Mouse (Mus musculus): ENCODE measurements around the gene Uck2. TPM values are rescaled to one million over a fixed set of nuclear protein-coding genes. Genes with fewer than 3 reads are reported as not detected.
A peak's percentile ranks its signal among the peaks of the same experiment; 100 is the strongest.

Gene Uck2
- total and polyA plus RNA-seq, 2 experiments from 2014 or later = 44.7 to 91.3 TPM

DNA sequence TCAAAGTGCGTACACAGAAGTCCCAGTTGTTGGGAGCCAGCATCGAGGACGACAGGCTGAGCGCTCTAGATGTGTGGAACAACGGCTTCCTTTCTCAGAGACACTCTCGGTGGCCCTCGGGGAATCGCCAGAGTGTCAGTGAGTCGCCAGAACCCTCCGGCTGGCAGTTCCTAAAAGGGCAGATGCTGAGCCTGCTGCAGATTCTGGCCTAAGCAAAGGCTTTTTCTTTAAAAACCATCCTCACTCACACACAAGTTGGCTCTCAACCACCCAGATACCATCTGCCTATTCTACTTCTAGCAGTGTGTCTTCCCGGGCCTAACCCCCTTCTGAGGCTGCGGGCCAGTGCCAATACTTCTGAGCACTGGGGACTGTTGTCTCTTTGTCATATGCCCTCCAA lies 45.2 kb downstream of the Uck2 start:
- peaks cover 4% of the 10 kb centered on the region; the same call in 1 of the 2 replicates for H3K36me3 ChIP-seq (ENCODE audit: insufficient read depth, low read length)
- DNase-seq (ENCODE audit: low spot score) (peak; percentile 60), ATAC-seq (peak; percentile 72)
- WGBS = 27% methylated on average over 12 of the region's 12 CpGs
- no peak overlapping the region for H3K9ac ChIP-seq (replicated peaks; ENCODE audit: low read length)
- peaks cover 11% of the 10 kb centered on the region; the same call in 1 of the 2 replicates for H3K4me1 ChIP-seq (ENCODE audit: insufficient read depth, low read length)
- H3K27me3 ChIP-seq (ENCODE audit: insufficient read depth, low read length) = no peaks in the 10 kb centered on the region
- no peak for TF ChIP-seq CTCF (IDR thresholded peaks at IDR 0.05; ENCODE audit: low read depth)
- H3K9me3 ChIP-seq (ENCODE audit: low read length) = no peaks in the 10 kb centered on the region
- peak overlapping the region; percentile 16; the same call in 1 of the 2 replicates for H3K4me2 ChIP-seq (ENCODE audit: low read depth, low read length)
- 0 out of 2 replicates have a peak overlapping the region, but pooled peaks have one; percentile 21 for H3K27ac ChIP-seq
- no peak overlapping the region for H3K4me3 ChIP-seq (ENCODE audit: low read length)

DNA sequence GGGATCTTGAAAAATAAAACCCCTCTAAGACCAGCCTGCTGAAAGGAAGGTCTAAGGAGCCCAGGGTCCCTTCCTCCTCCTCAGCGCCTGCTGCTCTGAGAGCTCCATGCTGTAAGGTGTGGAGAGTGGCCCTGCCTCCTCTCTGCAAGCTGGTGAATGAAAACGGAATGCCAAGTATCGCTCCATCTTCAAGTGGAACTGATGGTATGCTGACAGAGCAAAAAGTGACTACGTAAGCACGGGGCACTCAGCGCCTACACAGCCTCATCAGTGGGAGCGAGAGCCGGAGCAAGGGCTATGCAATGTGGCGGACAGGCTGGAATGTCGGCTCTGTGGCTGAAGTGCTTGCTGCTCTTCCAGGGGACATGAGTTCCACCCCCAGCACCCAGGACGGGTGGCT lies 47.3 kb downstream of the Uck2 start:
- H3K27ac ChIP-seq = no peak overlapping the region
- 79% methylated on average over 11 of the region's 11 CpGs for WGBS
- ATAC-seq (no peak), DNase-seq (ENCODE audit: low spot score) (no peak)
- H3K27me3 ChIP-seq (ENCODE audit: insufficient read depth, low read length) = no peaks in the 10 kb centered on the region
- H3K9ac ChIP-seq (replicated peaks; ENCODE audit: low read length) = no peak overlapping the region
- H3K4me3 ChIP-seq (ENCODE audit: low read length) = no peak overlapping the region
- H3K36me3 ChIP-seq (ENCODE audit: insufficient read depth, low read length) = peaks cover 9% of the 10 kb centered on the region; the same call in 1 of the 2 replicates
- no peak overlapping the region for H3K4me2 ChIP-seq (ENCODE audit: low read depth, low read length)
- no peak for TF ChIP-seq CTCF (IDR thresholded peaks at IDR 0.05; ENCODE audit: low read depth)
- no peaks in the 10 kb centered on the region for H3K9me3 ChIP-seq (ENCODE audit: low read length)
- H3K4me1 ChIP-seq (ENCODE audit: insufficient read depth, low read length) = peaks cover 10% of the 10 kb centered on the region; the same call in 1 of the 2 replicates

DNA sequence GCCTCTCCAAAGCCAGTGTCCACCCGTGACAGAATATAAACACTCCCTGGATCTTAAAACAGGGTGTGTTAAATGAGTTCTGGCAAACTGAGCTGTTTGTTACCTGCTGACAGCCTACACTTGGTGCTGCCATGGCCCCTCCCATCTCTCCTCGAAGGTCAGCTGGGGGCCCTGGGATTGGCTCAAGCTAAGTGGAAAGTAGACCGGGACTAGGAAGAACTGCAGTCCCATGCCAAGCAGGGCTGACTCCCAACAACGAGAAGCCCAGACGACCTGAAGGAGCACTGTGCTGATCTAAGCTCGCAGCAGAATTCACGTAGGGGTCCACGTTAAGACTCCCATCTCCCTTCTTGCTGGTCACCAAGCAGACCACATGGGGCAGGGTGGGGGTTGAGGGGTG lies 48.3 kb downstream of the Uck2 start:
- peaks cover 6% of the 10 kb centered on the region; the same call in 1 of the 2 replicates for H3K4me1 ChIP-seq (ENCODE audit: insufficient read depth, low read length)
- no peaks in the 10 kb centered on the region for H3K27me3 ChIP-seq (ENCODE audit: insufficient read depth, low read length)
- H3K36me3 ChIP-seq (ENCODE audit: insufficient read depth, low read length) = peaks cover 9% of the 10 kb centered on the region; the same call in 1 of the 2 replicates
- ATAC-seq = no peak
- no peak overlapping the region for H3K9ac ChIP-seq (replicated peaks; ENCODE audit: low read length)
- WGBS = 70% methylated on average over 8 of the region's 8 CpGs
- no peak overlapping the region for H3K4me3 ChIP-seq (ENCODE audit: low read length)
- no peak for DNase-seq (ENCODE audit: low spot score)
- H3K9me3 ChIP-seq (ENCODE audit: low read length) = no peaks in the 10 kb centered on the region
- TF ChIP-seq CTCF (IDR thresholded peaks at IDR 0.05; ENCODE audit: low read depth) = no peak
- H3K27ac ChIP-seq = no peak overlapping the region
- no peak overlapping the region for H3K4me2 ChIP-seq (ENCODE audit: low read depth, low read length)

DNA sequence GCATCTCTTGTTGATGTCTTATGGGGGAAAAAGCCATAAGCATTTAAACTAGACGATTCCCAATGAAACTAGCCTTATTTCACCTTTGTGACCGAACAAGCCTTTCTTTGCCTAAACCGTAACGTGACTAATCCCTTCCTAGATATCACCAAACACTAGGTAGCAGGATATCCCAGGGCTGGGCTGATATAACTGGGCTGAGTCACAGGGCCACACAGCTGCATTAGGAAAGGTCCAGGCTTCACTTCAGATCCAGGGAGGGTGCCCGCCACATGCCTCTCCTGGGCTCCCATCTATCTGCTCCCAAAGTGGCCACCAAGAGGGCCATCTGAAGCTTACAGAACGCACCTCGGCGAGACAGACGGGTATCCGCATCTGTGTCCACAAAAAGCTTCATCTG lies 50.8 kb downstream of the Uck2 start:
- TF ChIP-seq CTCF (IDR thresholded peaks at IDR 0.05; ENCODE audit: low read depth) = no peak
- Histone ChIP-seq H3K27ac (no peak overlapping the region), H3K36me3 (ENCODE audit: insufficient read depth, low read length) (peaks cover 9% of the 10 kb centered on the region; the same call in 1 of the 2 replicates), H3K9me3 (ENCODE audit: low read length) (no peaks in the 10 kb centered on the region), H3K4me3 (ENCODE audit: low read length) (no peak overlapping the region), H3K4me2 (ENCODE audit: low read depth, low read length) (no peak overlapping the region), H3K9ac (replicated peaks; ENCODE audit: low read length) (no peak overlapping the region), H3K4me1 (ENCODE audit: insufficient read depth, low read length) (no peaks in the 10 kb centered on the region), H3K27me3 (ENCODE audit: insufficient read depth, low read length) (no peaks in the 10 kb centered on the region)
- ATAC-seq = no peak
- DNase-seq (ENCODE audit: low spot score) = no peak
- 97% methylated on average over 10 of the region's 10 CpGs for WGBS

DNA sequence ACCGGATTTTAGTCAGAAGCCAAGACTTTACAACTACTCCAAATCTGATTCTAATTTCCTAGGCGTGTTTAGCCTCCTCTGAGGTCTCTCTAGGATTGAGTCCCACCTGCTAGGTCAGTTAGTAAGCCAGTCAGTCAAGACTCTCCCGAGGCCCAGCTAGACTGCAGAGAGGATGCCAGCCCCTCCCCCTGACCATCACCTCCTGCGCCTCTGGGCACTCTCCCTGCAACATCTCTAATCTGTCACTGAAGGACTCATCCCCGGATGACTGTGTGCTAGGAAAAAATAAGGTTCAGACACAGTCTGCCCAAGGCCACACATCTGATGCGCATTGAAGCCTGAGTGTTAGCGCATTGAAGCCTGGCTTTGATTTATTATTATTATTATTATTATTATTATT lies 52.2 kb downstream of the Uck2 start:
- no peak for ATAC-seq
- Histone ChIP-seq H3K4me2 (ENCODE audit: low read depth, low read length) (no peak overlapping the region), H3K4me3 (ENCODE audit: low read length) (no peak overlapping the region), H3K27ac (no peak overlapping the region), H3K9ac (replicated peaks; ENCODE audit: low read length) (no peak overlapping the region), H3K9me3 (ENCODE audit: low read length) (no peaks in the 10 kb centered on the region), H3K36me3 (ENCODE audit: insufficient read depth, low read length) (peaks cover 10% of the 10 kb centered on the region; the same call in 1 of the 2 replicates), H3K27me3 (ENCODE audit: insufficient read depth, low read length) (no peaks in the 10 kb centered on the region), H3K4me1 (ENCODE audit: insufficient read depth, low read length) (no peaks in the 10 kb centered on the region)
- 81% methylated on average over 7 of the region's 7 CpGs for WGBS
- DNase-seq (ENCODE audit: low spot score) = no peak
- no peak for TF ChIP-seq CTCF (IDR thresholded peaks at IDR 0.05; ENCODE audit: low read depth)

DNA sequence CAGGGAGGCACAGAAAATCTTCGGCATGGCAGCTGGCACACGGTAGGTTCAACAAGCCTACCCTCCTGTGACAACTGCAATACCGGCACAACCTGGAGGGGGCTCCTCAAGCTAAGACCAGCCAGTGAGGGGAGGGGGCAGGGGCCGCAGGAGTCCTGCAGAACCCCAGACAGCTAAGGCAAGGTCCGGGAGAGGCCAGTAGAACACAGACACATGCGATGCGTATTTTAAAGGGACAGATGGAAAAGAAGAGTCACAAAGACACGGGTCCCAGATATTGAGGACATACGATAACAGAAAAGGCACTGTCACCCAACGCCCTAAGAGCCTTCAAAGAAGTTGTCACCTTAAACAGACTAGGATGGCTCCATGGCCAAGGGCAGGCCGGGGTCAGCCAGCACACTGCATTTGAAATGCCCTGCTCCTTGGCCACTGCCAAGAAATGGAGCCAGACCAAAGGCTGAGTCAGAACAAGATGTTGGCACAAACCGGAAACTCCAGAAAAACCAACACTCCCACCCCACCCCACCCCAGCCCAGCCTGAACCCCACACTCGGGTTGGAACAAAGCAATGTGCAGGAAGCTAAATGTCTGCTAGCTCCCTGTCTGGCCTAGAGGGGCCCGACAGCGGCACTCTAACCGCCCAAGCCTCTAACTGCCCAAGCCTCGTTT lies 53.4 kb downstream of the Uck2 start:
- Histone ChIP-seq H3K36me3 (ENCODE audit: insufficient read depth, low read length) (peaks cover 18% of the 10 kb centered on the region; the same call in 1 of the 2 replicates), H3K4me3 (ENCODE audit: low read length) (no peak overlapping the region), H3K4me2 (ENCODE audit: low read depth, low read length) (no peak overlapping the region), H3K9ac (replicated peaks; ENCODE audit: low read length) (no peak overlapping the region), H3K27me3 (ENCODE audit: insufficient read depth, low read length) (no peaks in the 10 kb centered on the region), H3K9me3 (ENCODE audit: low read length) (no peaks in the 10 kb centered on the region), H3K4me1 (ENCODE audit: insufficient read depth, low read length) (no peaks in the 10 kb centered on the region), H3K27ac (no peak overlapping the region)
- 62% methylated on average over 17 of the region's 17 CpGs for WGBS
- DNase-seq (ENCODE audit: low spot score) = peak; percentile 65
- ATAC-seq = peak; percentile 69
- TF ChIP-seq CTCF (IDR thresholded peaks at IDR 0.05; ENCODE audit: low read depth) = peak; percentile 62

Data from hindbrain, postnatal 0 days (tissue).